Mouse (Mus musculus): ENCODE results near the gene Sox12.
"Not testable (repeated sequence)": the region's sequence is repeated elsewhere in the genome, so short reads cannot be mapped to it uniquely, and the experiment has no call there.

The Sox12 gene

DNA sequence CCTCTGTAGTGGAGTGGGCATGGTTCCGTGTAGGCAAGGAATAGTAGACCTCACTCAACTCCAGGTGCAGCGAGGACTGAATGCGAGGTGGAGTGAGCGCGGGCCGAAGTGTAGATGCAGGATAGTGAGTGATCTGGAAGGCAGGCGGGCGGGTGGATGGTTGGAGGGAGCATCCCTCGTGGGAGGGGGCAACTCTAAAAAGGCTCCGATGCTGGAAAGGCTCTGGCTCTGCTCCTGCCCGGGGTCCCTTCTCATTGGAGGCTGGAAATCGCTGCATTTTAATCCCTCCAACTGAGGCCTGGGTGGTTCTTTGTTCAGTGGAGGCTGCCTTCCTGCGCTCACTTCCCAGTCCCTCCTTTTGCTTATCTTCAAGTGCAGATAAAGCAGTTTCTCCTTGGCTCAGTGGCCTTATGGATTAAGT lies 1.3 kb upstream of the Sox12 start:
- DNase-seq (ENCODE audit: low spot score): no peak

GRCm38 (mm10) chr2:152398691-152399090 lies 828 bp upstream of the Sox12 start:
- peak; percentile 94 for DNase-seq (ENCODE audit: low spot score)

DNA sequence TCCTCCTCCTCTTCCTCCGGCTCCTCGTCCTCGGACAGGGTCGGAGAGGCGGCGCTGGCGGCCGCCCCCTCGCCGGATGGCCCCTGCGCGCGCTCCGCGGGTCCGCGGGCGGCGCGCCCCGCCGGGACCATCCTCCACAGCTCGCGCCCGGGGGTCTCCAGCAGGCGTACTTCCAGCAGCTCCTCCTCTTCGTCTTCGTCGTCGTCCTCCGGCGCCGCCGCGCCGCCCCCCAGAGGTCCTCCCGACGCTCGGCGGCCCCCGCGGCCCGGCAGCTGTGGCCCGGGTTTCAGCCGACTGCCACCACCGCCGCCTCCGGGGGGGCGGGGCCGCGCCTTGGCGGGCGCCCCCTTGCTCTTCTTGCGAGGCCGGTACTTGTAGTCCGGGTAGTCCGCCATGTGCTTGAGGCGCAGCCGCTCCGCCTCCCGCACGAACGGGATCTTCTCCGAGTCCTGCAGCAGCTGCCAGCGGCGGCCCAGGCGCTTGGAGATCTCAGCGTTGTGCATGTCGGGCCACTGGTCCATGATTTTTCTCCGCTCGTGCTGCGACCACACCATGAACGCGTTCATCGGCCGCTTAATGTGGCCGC lies 766 bp downstream of the Sox12 start:
- DNase-seq (ENCODE audit: low spot score): peak; percentile 84

DNA sequence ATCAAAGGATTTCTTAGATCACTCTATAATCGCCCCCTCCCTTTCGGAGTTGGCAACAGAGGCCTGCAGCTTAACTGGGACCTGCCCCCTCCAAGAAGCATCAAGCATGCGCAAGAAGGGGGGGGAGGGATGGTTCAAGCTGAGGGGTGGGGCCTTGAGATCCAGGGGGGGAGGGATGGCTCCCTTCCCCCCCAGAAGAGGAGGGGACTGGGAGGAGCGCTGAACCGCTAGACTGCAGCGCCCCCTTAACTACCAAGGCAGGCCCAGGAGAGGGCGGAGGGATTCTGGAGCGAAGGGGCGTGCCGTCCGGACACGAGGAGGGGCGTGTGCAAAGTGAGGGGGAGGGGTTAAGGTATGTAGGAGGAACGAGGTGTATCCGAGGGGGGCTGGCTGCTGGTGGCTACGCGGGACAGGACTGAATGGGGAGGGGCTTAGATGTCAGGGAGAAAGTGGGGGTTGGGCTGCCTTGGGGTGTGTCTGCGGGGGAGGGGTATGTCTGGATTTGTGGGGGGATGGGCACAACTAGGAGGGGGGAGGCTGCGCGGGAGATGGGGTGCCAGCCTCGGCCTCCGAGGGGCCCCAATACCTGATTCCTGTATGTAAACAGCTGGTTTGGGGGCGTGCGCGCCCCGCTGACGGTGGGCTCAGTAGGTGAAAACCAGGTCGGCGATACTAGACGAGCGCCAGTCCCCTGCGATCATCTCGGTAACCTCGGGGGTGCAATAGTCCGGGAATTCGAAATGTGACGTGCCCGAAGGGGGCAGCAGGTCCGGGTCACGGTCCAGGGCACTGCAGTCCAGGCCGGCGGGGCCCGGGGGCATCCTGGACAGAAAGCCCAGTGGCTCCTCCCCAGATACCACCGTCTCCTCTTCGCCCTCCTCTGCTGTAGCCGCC lies 1.5 kb downstream of the Sox12 start:
- peak; percentile 94 for DNase-seq (ENCODE audit: low spot score)

DNA sequence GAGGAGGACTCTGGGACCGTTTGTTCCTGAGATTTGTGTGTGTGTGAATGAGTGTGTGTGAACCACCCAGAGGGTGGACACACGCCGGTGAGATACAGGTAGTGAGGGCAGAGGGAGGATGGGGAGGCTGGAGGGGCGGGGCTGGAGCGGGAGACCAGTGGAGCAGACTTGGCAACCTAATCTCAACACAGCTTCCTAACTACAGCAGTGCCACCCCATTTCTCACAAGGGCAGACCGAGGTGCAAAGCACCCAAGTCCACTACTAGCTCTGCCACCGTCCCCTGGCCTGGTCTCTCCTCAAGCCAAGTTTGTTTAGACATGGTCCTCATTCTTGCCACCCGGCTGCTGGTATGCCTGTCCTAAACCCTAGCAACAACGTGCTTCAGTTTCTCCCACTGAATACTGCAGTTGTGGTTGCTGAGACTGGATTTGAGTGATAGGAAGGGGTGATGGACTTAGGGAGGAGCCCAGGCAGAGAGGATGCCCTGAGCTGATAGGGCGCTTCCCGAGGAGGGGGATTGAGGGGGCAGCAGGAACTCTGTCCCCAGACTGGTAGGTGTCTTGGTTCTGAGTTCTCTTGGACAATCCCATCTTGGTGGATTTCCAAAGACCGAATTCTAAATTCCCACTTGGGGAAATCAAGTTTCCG lies 2.5 kb downstream of the Sox12 start:
- no peak for DNase-seq (ENCODE audit: low spot score)

- DNase-seq (ENCODE audit: low spot score): no peak
These were observed 4.4 kb downstream of the Sox12 start for GRCm38 (mm10) chr2:152393225-152394017.

GRCm38 (mm10) chr2:152392786-152393185 lies 5.1 kb downstream of the Sox12 start:
- DNase-seq (ENCODE audit: low spot score): no peak

- no peak for DNase-seq (ENCODE audit: low spot score)
These were observed 13.7 kb downstream of the Sox12 start for GRCm38 (mm10) chr2:152384191-152384590.

- no peak for DNase-seq (ENCODE audit: low spot score)
These were observed 21.5 kb downstream of the Sox12 start, which contains the start of gene Nrsn2 for GRCm38 (mm10) chr2:152376345-152376741. Gene Nrsn2, minus strand, starts transcription at chr2:152376638.

GRCm38 (mm10) chr2:152375652-152376344 lies 22.1 kb downstream of the Sox12 start:
- DNase-seq (ENCODE audit: low spot score): no peak

DNA sequence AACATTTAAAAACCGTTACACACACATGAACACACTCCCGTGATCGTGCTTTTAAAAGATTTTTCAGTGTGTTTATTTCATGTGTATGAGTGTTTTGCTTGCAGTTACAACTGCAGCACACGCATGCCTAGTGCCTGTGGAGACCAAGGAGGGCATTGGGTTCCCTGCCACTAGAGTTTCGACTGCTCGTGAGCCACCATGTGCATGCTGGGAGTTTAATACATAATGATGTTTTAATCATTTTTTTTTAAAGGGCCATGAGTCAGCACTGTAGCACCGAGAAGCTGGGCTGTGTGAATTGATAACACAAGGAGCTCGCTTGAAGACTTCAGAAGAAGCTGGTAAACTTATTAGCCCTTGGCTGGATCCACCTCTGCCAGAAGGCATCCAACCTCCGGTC lies 24.3 kb downstream of the Sox12 start:
- DNase-seq (ENCODE audit: low spot score): no peak

GRCm38 (mm10) chr2:152372661-152373060 lies 25.2 kb downstream of the Sox12 start:
- no peak for DNase-seq (ENCODE audit: low spot score)

DNA sequence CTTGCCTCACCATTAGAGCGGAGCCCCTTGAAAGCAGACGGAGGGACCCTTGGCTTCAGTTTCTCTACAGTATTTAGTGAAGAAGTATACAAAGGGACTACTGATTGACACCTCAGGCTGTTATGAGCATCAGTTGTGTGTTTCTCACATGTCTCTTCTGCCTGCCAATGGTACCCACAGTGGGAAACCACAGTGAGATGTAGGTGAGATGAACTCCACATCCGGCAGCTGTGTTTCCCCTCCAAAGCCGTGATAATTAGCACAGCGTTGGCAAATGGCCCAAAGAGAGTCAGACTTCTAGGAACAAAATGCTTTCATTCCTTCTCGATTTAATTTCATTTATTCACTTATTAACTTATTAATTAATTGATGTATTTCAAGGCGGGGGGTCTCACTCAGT lies 25.8 kb downstream of the Sox12 start:
- no peak for DNase-seq (ENCODE audit: low spot score)

DNA sequence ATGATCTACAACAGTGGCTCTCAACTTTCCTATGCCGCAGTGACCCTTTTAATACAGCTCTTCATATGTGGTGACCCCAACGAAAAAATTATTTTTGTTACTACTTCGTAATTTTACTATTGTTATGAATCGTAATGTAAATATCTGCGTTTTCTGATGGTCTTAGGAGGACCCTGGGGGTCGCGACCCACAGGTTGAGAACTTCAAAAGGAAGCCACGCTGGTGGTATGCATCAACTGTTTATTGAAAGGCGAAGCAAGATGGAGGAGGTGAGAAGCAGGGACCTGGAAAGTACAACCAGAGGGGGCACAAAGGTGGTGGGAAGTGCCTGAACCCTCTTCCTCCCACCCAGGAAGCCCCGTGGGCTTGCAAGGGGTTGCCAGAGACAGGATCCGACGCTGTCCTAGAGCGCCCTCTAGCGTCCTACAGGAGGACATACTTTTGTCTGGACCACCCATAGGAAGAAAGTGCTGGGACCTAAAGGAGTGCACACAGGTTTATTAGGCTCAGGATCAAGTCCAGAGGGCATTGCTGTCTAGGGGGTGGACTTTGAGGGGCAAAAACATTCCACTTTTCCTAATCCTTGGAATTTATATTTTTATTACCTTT lies 29.2 kb downstream of the Sox12 start:
- DNase-seq (ENCODE audit: low spot score): peak; percentile 79

- no peak for DNase-seq (ENCODE audit: low spot score)
These were observed 29.9 kb downstream of the Sox12 start for GRCm38 (mm10) chr2:152367917-152368316.

DNA sequence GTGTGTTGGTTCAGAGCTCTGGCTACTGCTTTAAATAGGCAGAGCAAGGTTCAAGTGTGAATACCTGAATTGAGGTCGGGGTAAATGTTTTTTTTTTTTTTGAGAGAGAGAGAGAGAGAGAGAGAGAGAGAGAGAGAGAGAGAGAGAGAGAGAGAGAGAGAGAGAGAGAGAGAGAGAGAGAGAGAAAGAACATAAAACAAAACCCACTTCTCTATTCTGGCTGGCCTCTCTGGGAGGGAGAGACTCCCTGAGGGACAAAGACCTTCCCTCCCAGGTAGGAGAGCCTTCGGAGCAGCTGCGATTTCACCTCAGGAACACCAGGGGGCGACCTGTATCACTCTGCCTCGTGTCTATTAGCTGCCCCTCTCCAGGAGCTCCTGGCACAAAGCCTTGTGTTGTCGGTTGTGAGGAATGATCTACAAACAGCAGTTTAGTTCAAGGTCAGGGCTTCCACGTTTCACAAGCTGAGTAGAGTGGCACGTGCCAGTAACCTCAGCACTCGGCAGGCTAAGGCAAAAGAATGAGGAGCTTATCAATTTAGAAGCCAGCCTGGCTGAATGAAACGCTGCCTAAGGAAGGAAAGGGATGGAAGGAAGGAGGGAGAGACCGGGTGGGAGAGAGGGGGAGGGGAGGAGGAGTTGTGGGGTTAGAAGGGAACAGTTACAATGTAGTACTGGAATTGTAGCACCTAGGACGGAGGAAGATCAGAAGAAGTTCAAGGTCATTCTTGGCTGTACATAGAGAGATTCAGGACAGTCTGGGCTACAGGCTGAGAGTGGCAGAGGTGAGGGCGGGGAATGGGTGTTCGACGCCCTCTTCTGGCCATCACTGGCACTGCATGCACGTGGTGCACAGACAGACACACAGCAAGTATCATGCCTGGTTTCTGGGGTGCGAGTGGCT lies 34.4 kb downstream of the Sox12 start:
- peak; percentile 89 for DNase-seq (ENCODE audit: low spot score)

DNA sequence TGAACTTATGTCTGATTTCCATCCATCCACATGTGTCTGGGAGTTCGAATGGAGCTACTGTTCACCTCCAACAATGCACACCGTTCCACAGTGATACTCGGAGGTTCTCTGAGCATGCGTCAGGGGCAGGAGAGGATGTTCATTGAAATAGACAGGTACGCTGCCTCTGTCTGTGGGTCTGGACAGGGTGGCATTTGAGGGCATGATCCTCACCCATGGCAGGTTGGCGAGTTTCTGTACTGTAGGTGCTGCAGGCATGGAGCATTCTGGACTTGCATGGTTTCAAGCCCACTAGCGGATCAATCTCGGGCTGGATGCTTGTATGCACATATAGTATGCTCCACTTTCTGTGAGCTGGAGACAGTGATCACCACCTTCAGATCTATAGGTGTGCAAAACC lies 36.7 kb downstream of the Sox12 start:
- DNase-seq (ENCODE audit: low spot score): no peak

DNA sequence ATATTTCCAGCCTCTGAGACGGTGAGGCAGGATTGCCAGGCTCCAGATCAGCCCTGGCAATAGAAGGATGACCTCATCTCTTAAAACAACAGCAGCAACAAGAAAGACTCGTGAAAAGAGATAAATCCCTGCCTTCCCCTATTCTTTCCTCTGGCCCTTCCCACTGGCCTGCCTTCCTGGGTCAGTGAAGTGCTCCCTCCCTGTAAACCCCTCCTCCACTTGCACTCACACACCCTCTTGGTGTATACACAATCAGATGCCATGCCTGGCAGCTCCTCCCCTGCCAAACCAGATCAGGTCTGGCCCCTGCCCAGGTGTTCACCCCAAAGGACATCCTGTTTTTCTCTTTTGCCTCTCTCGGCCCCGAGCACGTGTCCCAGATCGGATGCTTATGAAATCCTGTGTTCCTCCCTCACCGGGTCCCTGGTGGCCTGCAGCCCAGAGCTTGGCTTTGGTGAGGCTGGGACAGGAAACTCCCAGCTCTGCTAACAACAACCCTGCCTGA lies 37.5 kb downstream of the Sox12 start:
- peak; percentile 36 for DNase-seq (ENCODE audit: low spot score)

- DNase-seq (ENCODE audit: low spot score): no peak
These were observed 38.2 kb downstream of the Sox12 start for GRCm38 (mm10) chr2:152359616-152360015.

DNA sequence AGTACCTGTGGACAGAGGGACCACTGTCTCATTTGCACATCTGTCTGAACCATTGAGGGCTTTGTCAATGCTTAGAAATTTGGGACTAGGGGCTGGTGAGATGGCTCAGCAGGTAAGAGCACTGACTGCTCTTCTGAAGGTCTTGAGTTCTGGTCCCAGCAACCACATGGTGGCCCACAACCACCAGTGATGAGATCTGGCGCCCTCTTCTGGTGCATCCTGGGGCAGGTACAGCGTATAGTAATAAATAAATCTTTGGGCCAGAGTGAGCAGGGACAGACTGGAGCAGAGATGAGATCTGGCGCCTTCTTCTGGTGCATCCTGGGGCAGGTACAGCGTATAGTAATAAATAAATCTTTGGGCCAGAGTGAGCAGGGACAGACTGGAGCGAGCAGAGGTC lies 38.9 kb downstream of the Sox12 start:
- DNase-seq (ENCODE audit: low spot score): not testable (repeated sequence)

Measured in testis, postnatal 14 days (tissue).